Mouse (Mus musculus): Measurements from ENCODE around the gene E130114P18Rik. TPM values are rescaled to one million over a fixed set of nuclear protein-coding genes. Genes with fewer than 3 reads are reported as not detected.

E130114P18Rik gene
- polyA plus RNA-seq, 1 experiment from 2014 or later: 39.8 TPM

GRCm38 (mm10) chr4:97816001-97816400, 38.1 kb upstream of the E130114P18Rik start:
- Histone ChIP-seq H3K4me1 (peaks cover 39% of the 10 kb centered on the region), H3K27me3 (no peaks in the 10 kb centered on the region), H3K4me2 (replicated peaks) (no peak overlapping the region), H3K9me3 (no peaks in the 10 kb centered on the region), H3K27ac (replicated peaks) (0 out of 2 replicates have a peak overlapping the region, but pooled peaks have one; percentile 25), H3K4me3 (no peak overlapping the region), H3K9ac (replicated peaks) (no peak overlapping the region), H3K36me3 (no peaks in the 10 kb centered on the region)
- ATAC-seq (replicated peaks): no peak

DNA sequence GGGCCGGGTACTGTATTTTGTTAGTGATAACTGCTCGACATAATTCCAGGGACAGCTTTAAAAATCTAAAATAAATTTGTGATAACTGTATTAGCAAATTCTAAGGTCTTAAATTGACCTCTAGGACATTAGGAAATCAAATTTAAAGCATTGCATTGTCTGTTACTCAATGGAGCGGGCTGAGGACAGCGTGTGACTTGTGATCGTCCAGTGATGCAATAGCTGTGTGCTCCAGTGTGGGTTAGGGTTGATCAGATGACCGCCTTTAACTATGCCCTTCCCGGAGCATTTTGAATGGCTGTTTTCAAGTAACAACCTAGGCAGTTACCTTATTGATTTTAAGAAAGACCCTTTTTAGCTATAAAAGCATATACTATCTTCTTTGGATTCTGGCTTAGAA, 36.6 kb upstream of the E130114P18Rik start:
- no peaks in the 10 kb centered on the region for H3K36me3 ChIP-seq
- H3K27me3 ChIP-seq: no peaks in the 10 kb centered on the region
- no peak overlapping the region for H3K27ac ChIP-seq (replicated peaks)
- no peak overlapping the region for H3K4me2 ChIP-seq (replicated peaks)
- 87% methylated on average over 7 of the region's 7 CpGs for WGBS
- H3K4me1 ChIP-seq: peaks cover 48% of the 10 kb centered on the region
- H3K9ac ChIP-seq (replicated peaks): no peak overlapping the region
- no peak for ATAC-seq (replicated peaks)
- no peak overlapping the region for H3K4me3 ChIP-seq
- no peaks in the 10 kb centered on the region for H3K9me3 ChIP-seq

DNA sequence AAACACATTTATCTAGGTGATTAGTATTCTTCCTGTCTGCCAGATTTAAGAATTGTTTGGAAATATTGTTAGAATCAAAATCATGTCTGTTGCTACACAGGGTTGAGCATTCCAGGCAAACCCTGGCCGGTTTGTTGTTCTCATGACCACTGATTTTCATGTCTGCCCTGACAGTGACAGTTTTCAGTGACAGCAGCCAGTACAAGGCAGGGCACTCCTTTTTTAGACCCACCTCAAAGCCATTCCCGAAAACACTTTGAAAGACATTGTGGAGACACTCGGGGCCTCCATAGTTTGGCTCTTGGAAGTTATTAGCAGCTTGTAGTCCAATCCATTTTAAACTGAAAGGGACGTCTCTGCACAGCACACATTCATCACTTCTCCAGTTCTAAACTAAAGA, 36.1 kb upstream of the E130114P18Rik start:
- peak overlapping the region; percentile 20; the same call in 1 of the 2 replicates for H3K27ac ChIP-seq (replicated peaks)
- H3K27me3 ChIP-seq: no peaks in the 10 kb centered on the region
- no peak overlapping the region for H3K4me2 ChIP-seq (replicated peaks)
- H3K4me1 ChIP-seq: peaks cover 48% of the 10 kb centered on the region
- no peak overlapping the region for H3K9ac ChIP-seq (replicated peaks)
- H3K36me3 ChIP-seq: no peaks in the 10 kb centered on the region
- ATAC-seq (replicated peaks): no peak
- WGBS: 41% methylated on average over 4 of the region's 4 CpGs
- no peak overlapping the region for H3K4me3 ChIP-seq
- no peaks in the 10 kb centered on the region for H3K9me3 ChIP-seq

DNA sequence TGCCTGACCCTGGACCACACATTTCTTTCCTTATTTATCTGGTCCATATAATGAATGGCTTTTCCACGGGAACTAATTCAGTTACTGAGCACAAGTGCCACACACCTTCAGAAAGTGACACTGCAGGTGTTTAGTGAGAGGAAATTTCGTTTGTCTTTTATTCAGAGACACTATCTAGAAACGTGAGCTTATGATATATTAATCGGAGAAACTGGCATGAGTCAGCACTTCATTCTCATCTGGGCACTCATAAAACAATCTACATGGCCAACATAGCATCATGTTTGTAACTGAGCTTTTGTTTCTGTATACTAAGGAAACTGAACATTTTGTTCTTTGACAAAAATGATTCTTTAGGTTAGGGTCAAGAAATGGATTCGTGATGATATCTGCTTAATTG, 35.2 kb upstream of the E130114P18Rik start:
- WGBS: 79% methylated on average over 5 of the region's 5 CpGs
- no peak for ATAC-seq (replicated peaks)

DNA sequence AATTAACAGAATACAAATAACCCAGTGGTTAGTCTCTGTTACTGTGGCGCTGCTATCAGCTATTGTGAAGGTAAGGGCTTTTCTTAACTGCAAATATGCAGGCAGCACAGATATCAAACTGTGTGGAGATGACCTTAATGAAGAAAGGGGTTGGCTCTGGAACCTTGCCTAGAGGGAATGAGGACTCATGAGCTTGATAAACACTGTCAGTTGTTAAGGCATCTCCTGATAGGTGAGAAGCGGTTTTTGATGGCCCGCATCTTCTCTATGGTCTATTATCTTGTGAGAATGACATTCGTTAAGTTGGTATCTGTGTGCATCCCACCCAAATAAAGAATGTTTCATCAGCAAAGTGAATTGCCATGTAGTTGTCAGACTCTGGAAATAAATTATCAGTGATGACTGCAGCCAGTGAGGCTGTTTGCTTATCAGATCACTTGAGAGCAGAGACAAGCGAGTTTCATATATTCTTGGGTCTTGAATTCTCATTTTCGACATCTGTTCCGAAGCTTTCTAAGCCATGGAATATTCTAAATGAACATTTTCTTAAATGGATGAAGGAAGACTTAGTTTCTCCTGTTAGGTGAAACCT, 32.6 kb upstream of the E130114P18Rik start:
- H3K27me3 ChIP-seq: no peaks in the 10 kb centered on the region
- no peak overlapping the region for H3K4me2 ChIP-seq (replicated peaks)
- no peak for ATAC-seq (replicated peaks)
- no peak overlapping the region for H3K9ac ChIP-seq (replicated peaks)
- H3K9me3 ChIP-seq: no peaks in the 10 kb centered on the region
- H3K27ac ChIP-seq (replicated peaks): peak overlapping the region; percentile 48; the same call in 1 of the 2 replicates
- H3K36me3 ChIP-seq: no peaks in the 10 kb centered on the region
- WGBS: 61% methylated on average over 7 of the region's 7 CpGs
- no peak overlapping the region for H3K4me3 ChIP-seq
- H3K4me1 ChIP-seq: peaks cover 41% of the 10 kb centered on the region

More for the DNA sequence above, 35.2 kb upstream of the E130114P18Rik start:
- H3K9ac ChIP-seq (replicated peaks): no peak overlapping the region
- no peaks in the 10 kb centered on the region for H3K9me3 ChIP-seq
- no peak overlapping the region for H3K4me3 ChIP-seq
- peaks cover 41% of the 10 kb centered on the region for H3K4me1 ChIP-seq
- no peaks in the 10 kb centered on the region for H3K36me3 ChIP-seq
- H3K27ac ChIP-seq (replicated peaks): no peak overlapping the region
- no peak overlapping the region for H3K4me2 ChIP-seq (replicated peaks)
- H3K27me3 ChIP-seq: no peaks in the 10 kb centered on the region

- no peaks in the 10 kb centered on the region for H3K27me3 ChIP-seq
- WGBS: 74% methylated on average over 4 of the region's 4 CpGs
- no peaks in the 10 kb centered on the region for H3K36me3 ChIP-seq
- peaks cover 45% of the 10 kb centered on the region for H3K4me1 ChIP-seq
- no peaks in the 10 kb centered on the region for H3K9me3 ChIP-seq
- no peak overlapping the region for H3K4me3 ChIP-seq
- H3K9ac ChIP-seq (replicated peaks): no peak overlapping the region
- no peak overlapping the region for H3K4me2 ChIP-seq (replicated peaks)
- no peak for ATAC-seq (replicated peaks)
- H3K27ac ChIP-seq (replicated peaks): no peak overlapping the region
These were observed 31.9 kb upstream of the E130114P18Rik start for GRCm38 (mm10) chr4:97809582-97810295.

- ATAC-seq (replicated peaks): no peak
- H3K27ac ChIP-seq (replicated peaks): no peak overlapping the region
- 83% methylated on average over 3 of the region's 3 CpGs for WGBS
- no peaks in the 10 kb centered on the region for H3K27me3 ChIP-seq
- no peak overlapping the region for H3K9ac ChIP-seq (replicated peaks)
- no peak overlapping the region for H3K4me2 ChIP-seq (replicated peaks)
- no peak overlapping the region for H3K4me3 ChIP-seq
- peaks cover 46% of the 10 kb centered on the region for H3K4me1 ChIP-seq
- H3K36me3 ChIP-seq: no peaks in the 10 kb centered on the region
- H3K9me3 ChIP-seq: no peaks in the 10 kb centered on the region
These were observed 31.0 kb upstream of the E130114P18Rik start for GRCm38 (mm10) chr4:97808885-97809284.

GRCm38 (mm10) chr4:97806924-97807323, 29.0 kb upstream of the E130114P18Rik start:
- Histone ChIP-seq H3K36me3 (no peaks in the 10 kb centered on the region), H3K4me3 (no peak overlapping the region), H3K9me3 (no peaks in the 10 kb centered on the region), H3K4me2 (replicated peaks) (no peak overlapping the region), H3K27ac (replicated peaks) (no peak overlapping the region), H3K27me3 (no peaks in the 10 kb centered on the region), H3K4me1 (peaks cover 50% of the 10 kb centered on the region), H3K9ac (replicated peaks) (no peak overlapping the region)
- 69% methylated on average over 2 of the region's 2 CpGs for WGBS
- 0 out of 2 replicates have a peak, but pooled peaks have one; percentile 18 for ATAC-seq (replicated peaks)

DNA sequence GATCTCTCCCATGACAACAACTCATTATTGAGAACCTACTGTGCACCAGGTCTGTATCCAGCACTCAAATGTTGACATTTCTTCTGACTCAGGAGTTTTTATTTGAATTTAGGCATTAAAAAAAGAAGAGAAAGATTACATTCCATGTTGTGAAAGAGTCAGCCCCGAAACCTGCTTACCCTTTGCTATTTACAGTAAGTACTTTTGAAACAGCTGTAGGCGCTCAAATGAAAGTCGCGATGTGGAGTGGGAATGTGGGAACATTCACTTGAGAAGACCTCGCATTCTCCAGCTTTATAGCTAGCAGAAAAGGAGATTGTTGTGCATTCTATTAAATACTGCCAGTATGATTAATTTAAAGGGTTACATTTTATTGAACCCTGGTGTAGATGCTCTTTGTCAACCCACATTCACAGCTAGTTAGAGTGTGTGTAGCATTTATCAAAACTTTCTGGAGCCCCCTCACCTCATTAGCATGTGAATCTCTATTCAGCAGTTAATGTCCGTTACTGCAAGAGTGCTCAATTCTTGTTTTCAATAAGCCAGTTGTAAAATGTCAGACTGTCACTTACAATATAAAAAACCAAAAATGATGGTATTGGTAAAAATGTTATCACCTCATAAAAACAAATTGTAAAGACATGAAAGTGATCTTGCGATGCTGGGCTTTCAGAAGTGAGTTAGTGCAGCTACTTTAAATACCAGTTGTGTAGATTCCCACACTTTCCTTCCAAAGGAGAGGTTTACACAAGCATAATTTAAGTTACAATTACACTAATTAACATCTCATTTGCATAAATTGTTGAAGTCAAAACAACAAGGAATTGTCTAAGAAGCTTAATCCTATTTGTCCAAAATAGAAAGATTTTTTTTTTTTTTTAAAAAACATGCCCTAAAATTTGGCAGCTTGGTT, 28.3 kb upstream of the E130114P18Rik start:
- ATAC-seq (replicated peaks): peak; percentile 45; the same call in 1 of the 2 replicates
- H3K9ac ChIP-seq (replicated peaks): no peak overlapping the region
- H3K27me3 ChIP-seq: no peaks in the 10 kb centered on the region
- 15% methylated on average over 7 of the region's 7 CpGs for WGBS
- H3K36me3 ChIP-seq: 0 out of 2 replicates have a peak, but pooled peaks cover 3% of the 10 kb centered on the region
- 0 out of 2 replicates have a peak overlapping the region, but pooled peaks have one; percentile 11 for H3K27ac ChIP-seq (replicated peaks)
- 0 out of 2 replicates have a peak overlapping the region, but pooled peaks have one; percentile 0 for H3K4me2 ChIP-seq (replicated peaks)
- H3K4me3 ChIP-seq: no peak overlapping the region
- peaks cover 50% of the 10 kb centered on the region for H3K4me1 ChIP-seq
- no peaks in the 10 kb centered on the region for H3K9me3 ChIP-seq

GRCm38 (mm10) chr4:97805255-97805654, 27.4 kb upstream of the E130114P18Rik start:
- peak; percentile 59; the same call in 1 of the 2 replicates for ATAC-seq (replicated peaks)
- H3K27me3 ChIP-seq: no peaks in the 10 kb centered on the region
- H3K9me3 ChIP-seq: no peaks in the 10 kb centered on the region
- H3K36me3 ChIP-seq: 0 out of 2 replicates have a peak, but pooled peaks cover 3% of the 10 kb centered on the region
- H3K4me2 ChIP-seq (replicated peaks): no peak overlapping the region
- H3K27ac ChIP-seq (replicated peaks): peak overlapping the region; percentile 36; the same call in 1 of the 2 replicates
- no peak overlapping the region for H3K4me3 ChIP-seq
- WGBS: 10% methylated on average over 2 of the region's 2 CpGs
- H3K9ac ChIP-seq (replicated peaks): no peak overlapping the region
- H3K4me1 ChIP-seq: peaks cover 46% of the 10 kb centered on the region

- no peak overlapping the region for H3K4me2 ChIP-seq (replicated peaks)
- H3K9ac ChIP-seq (replicated peaks): no peak overlapping the region
- H3K27me3 ChIP-seq: no peaks in the 10 kb centered on the region
- H3K27ac ChIP-seq (replicated peaks): no peak overlapping the region
- no peak for ATAC-seq (replicated peaks)
- no peak overlapping the region for H3K4me3 ChIP-seq
- peaks cover 41% of the 10 kb centered on the region for H3K4me1 ChIP-seq
- no peaks in the 10 kb centered on the region for H3K9me3 ChIP-seq
- WGBS: 52% methylated on average over 5 of the region's 5 CpGs
- 0 out of 2 replicates have a peak, but pooled peaks cover 3% of the 10 kb centered on the region for H3K36me3 ChIP-seq
These were observed 26.8 kb upstream of the E130114P18Rik start for GRCm38 (mm10) chr4:97804638-97805037.

All from forebrain, embryonic 15.5 days (tissue).